Mouse (Mus musculus) B cell, adult (primary cell): ENCODE results near the gene Myb. TPM values are rescaled to one million over a fixed set of nuclear protein-coding genes. Genes with fewer than 3 reads are reported as not detected.

Experiments
- total RNA-seq: library from RNA; stranded (reverse); gene quantifications from 4 replicates; pipeline ENCODE4 v1.2.4, GENCODE M21; 2023; ENCODE audit not compliant: inconsistent age

The Myb gene
- 22.6 to 26.3 TPM (median 25.1 TPM) in 4 replicates for total RNA-seq

GRCm38 (mm10) chr10:21160537-21161358, at the start of gene Myb:
Myb (minus strand) TSS chr10:21160984.

Other genes with a start within 250 kb of the Myb start
- 17.0 to 22.3 TPM (median 18.9 TPM) in 4 replicates for gene Ahi1, start 208.4 kb downstream of the Myb start, total RNA-seq
- gene Hbs1l, start 135.0 kb upstream of the Myb start, total RNA-seq, result 83.7 to 97.1 TPM (median 92.2 TPM) in 4 replicates
- 0.22 to 0.51 TPM (median 0.36 TPM) in 4 replicates for gene Aldh8a1, start 216.3 kb upstream of the Myb start, total RNA-seq